Mouse (Mus musculus) B cell, adult 67 days (primary cell): ENCODE data around the gene Rbpjl. TPM values are rescaled to one million over a fixed set of nuclear protein-coding genes. Genes with fewer than 3 reads are reported as not detected.

Source experiments
- total RNA-seq, 2 experiments: library from RNA; stranded (reverse); gene quantifications; 4 replicates each; pipeline ENCODE4 v1.2.4; 2023

Rbpjl gene
- total RNA-seq, result under 1 TPM; 0.29 to 0.59 TPM

DNA sequence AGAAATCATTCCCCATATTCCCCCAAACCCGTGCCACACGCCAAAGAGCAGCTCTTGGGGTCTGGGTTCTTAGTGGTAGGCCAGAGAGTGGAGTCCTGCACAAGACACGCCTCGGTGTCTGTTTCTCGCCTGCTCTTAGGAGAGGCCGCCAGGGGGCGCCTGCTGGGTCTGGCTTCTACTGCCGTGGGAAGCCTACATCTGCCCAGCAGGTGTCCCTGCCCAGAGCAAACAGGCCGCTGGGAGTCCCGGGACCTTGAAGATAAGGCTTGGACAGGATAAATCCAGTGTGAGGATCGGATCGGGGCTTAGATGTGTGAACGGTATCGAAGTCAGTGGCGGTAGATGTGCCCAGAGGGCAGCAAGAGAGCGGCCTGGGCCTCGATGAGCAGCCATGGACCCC lies at the start of gene Rbpjl:
TSS of gene Rbpjl (plus strand) at position 236 of the 400 bp plus-strand sequence.

DNA sequence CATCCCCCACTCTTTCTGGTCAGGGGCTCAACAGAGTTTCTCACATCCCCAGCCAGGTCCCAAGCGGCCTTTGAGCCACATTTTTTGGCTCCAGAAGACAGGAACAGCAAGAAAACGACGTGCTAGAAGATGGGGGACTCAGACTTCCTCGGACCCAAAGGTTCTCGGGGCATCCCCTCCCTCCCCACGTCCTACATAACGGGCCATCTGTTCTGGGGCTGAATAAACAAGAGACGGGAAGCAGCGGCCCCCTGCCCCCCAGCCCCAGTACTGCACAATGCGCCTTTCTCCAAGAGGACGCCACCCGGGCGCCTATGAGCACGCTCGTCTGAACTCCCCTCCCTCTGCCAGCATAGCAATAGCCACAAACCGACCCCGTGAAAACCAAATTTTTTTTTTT lies 13.9 kb upstream of the Rbpjl start, which contains the start of gene Slpi:
TSS of gene Slpi (minus strand) at position 76 of the 400 bp plus-strand sequence.

GRCm38 (mm10) chr2:164405060-164405459 lies 2.1 kb downstream of the Rbpjl start, which contains the start of gene Matn4:
TSS of gene Matn4 (minus strand) at chr2:164405160.

DNA sequence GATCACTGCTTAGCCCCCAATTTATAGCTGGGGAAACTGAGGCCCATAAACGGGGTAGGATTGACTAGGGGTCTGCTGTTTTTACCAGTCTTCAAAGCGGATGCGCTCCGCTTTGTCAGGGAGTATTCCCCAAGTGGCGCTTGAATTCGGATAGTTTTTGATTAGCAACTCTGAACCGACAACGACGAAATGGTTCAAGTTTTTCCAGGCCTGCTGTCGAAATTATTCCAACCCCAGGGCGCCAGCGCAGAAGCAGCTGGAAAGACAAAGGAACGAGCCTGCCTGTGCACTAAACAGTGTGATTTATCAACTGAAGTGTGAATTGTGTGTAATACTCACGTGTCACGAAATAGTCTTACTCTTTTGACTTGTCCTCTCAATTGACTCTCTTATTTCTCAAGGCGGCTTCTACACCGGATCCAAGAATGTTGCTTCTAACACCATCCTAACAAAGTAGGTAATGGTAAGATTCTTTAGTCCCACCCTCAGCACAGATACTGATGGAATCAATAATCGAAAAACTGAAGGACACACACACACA lies 40.6 kb downstream of the Rbpjl start, which contains the start of gene Sdc4:
TSS of gene Sdc4 (minus strand) at position 428 of the 541 bp plus-strand sequence.

DNA sequence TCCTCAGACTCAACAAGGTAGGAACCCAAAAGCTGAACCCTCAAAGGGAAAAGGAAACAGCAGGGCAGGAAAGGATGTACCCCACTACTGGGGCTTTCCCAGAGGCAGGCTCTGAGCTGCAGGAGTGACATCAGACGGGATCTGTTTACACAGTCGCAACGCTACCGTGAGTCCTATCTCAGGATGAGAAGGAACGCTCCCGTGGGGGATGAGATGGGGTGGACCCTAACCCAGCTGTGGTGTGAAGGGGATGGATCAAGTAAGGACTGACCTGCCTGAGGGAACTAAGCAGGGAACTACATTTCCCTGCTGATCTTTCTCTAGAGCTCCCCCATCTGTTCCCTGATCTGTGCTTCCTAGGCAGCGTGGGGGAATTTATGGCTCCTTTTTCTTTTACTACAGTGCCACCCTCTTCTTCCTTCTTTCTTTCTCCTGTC lies 53.9 kb downstream of the Rbpjl start, which contains the start of gene Sys1:
TSS of gene Sys1 (plus strand) at position 101 of the 437 bp plus-strand sequence.

DNA sequence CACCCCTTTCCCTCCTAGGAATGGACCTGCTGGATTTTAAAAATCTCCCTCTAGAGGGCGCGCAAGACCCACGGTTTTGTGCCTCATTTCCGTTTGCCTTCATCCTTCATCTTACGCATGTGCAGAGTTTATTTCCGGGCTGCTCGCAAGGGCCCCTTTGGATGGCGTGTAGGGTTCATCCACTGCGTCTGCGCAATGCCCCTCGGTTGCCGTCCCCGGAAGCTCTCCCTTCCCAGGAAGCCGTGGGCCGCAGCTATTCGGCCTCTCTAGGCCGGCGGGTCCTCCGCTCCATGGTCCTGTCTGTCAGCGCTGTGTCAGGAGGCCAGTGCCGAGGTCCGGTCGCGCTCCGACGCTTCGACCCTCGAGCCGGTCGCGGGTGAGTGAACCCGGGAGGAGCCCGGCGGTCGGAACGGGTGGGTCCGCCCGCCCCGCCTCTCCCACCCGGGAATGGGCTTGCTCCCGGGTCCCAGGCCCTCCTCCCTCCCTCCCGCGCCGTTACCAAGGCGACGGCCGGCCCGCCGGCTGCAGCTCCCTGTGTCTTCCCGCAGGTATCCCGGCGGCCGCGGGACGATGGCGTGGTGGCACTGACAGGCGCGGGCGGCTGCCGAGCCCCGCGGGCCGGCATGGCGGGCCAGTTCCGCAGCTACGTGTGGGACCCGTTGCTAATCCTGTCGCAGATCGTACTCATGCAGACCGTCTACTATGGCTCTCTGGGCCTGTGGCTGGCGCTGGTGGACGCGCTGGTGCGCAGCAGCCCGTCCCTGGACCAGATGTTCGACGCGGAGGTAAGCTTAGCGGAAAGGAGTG lies 58.0 kb downstream of the Rbpjl start, which contains the start of gene Gm20458:
TSS of gene Gm20458 (plus strand) at position 223 of the 807 bp plus-strand sequence.

Other genes with a start within 250 kb of the Rbpjl start
- not detected for gene Kcns1, start 232.0 kb upstream of the Rbpjl start, total RNA-seq
- gene Wfdc5, start 220.4 kb upstream of the Rbpjl start, total RNA-seq, result not detected
- gene Wfdc12, start 212.5 kb upstream of the Rbpjl start, total RNA-seq, result not detected
- not detected for gene Wfdc15a, start 203.0 kb upstream of the Rbpjl start, total RNA-seq
- not detected for gene Wfdc15b, start 181.5 kb upstream of the Rbpjl start, total RNA-seq
- not detected for gene Svs2, start 164.7 kb upstream of the Rbpjl start, total RNA-seq
- gene Svs3b, start 146.5 kb upstream of the Rbpjl start, total RNA-seq, result not detected
- gene Svs4, start 124.7 kb upstream of the Rbpjl start, total RNA-seq, result not detected
- gene Svs3a, start 113.9 kb upstream of the Rbpjl start, total RNA-seq, result not detected
- not detected for gene Svs6, start 86.4 kb upstream of the Rbpjl start, total RNA-seq
- not detected for gene Svs5, start 70.4 kb upstream of the Rbpjl start, total RNA-seq
- gene Slpi, start 14.0 kb upstream of the Rbpjl start, total RNA-seq, result 1 to 10 TPM; 3.2 to 3.5 TPM
- gene Matn4, start 2.0 kb downstream of the Rbpjl start, total RNA-seq, result under 1 TPM; 0.36 to 0.64 TPM
- gene Sdc4, start 40.7 kb downstream of the Rbpjl start, total RNA-seq, result 100 to 1,000 TPM; 156 to 168 TPM
- gene Sys1, start 53.8 kb downstream of the Rbpjl start, total RNA-seq, result 10 to 100 TPM; 58.9 to 62.8 TPM
- gene Gm20458, start 57.8 kb downstream of the Rbpjl start, total RNA-seq, result 1 to 10 TPM in 1 of 2 experiments, not detected in 1; 2.3 TPM
- gene Trp53tg5, start 70.6 kb downstream of the Rbpjl start, total RNA-seq, result not detected
- gene Dbndd2, start 83.0 kb downstream of the Rbpjl start, total RNA-seq, result 1 to 10 TPM; 6.5 to 9.3 TPM
- gene Pigt, start 94.4 kb downstream of the Rbpjl start, total RNA-seq, result 10 to 100 TPM; 72.9 to 79.0 TPM
- gene Wfdc2, start 159.3 kb downstream of the Rbpjl start, total RNA-seq, result not detected
- gene Spint3, start 170.3 kb downstream of the Rbpjl start, total RNA-seq, result not detected
- not detected for gene Wfdc6a, start 182.3 kb downstream of the Rbpjl start, total RNA-seq
- not detected for gene Eppin, start 190.5 kb downstream of the Rbpjl start, total RNA-seq
- not detected for gene Wfdc6b, start 210.4 kb downstream of the Rbpjl start, total RNA-seq
- gene Wfdc8, start 210.5 kb downstream of the Rbpjl start, total RNA-seq, result not detected
- gene Wfdc16, start 235.7 kb downstream of the Rbpjl start, total RNA-seq, result not detected